12 mouse cellular contexts compared by ENCODE assay signal in the genomic region with DNA sequence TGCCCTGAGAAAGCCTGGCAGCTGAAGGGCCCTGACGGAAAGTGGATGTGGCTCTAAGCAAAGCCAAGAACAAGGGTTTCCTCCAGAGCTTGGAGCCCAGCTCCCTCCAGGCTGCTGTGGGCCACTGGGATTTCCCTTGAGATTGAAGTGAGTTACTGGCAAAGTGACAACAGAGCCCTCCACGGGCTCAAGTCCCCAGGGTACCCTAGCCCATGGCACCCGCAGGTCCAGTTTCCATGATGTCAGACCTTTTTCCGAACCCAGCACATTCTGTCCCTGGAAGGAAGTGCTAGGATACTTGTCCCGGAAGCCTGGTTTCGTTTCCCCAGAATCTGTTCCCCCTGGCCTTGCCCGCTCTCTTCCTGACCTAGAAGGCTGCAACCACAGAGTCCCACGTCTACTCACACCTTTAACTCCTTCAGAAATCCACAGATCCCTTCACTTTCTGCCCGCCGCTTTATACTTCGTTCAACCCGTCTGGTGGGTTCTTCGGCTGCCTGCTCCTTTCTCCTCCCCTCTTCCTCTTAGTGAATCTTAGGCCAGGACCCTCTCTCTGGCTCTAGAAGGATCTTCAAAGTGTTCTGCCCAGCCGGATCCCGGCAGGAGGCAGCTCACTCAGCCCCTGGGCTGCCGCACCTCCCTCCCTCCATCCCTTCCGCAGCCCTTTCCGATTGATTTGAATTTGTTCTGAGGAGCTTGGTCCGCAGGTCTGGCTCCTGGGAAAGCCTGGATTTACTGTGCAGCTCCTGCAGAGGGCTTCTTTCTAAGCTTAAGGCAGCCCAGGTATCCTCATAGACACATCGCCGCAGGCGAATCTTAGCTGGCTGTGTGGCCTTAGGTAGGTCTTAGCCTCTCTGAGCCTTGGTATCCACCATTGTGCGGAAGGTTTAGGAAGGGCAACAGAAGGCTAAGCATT. TPM values are rescaled to one million over a fixed set of nuclear protein-coding genes. Genes with fewer than 3 reads are reported as not detected.
DNase-seq lines count a peak whose midpoint lies in the region; ATAC-seq lines count a peak whose summit lies in the region.
"Had no signal": no experiment of that assay in that cellular context is flagged by ENCODE, and none has a peak within 500 bp of the region (broad histone marks: within the 10 kb centered on the region; RNA-seq: fewer than 3 reads in every experiment).

No protein-coding gene starts in this region.

- peak overlapping the region; percentile 16; the same call in 1 of the 2 replicates for H3K4me2 ChIP-seq in heart, embryonic 12.5 days
- peak overlapping the region; percentile 21 for H3K4me2 ChIP-seq in hindbrain, embryonic 12.5 days (replicated peaks)
- H3K4me2 ChIP-seq: intestine, embryonic 15.5 days had no signal

- no peaks in the 10 kb centered on the region for H3K9me3 ChIP-seq in heart, embryonic 12.5 days (replicated peaks)
- H3K9me3 ChIP-seq in hindbrain, embryonic 12.5 days (replicated peaks) = no peaks in the 10 kb centered on the region
- H3K9me3 ChIP-seq: G1E; intestine, embryonic 15.5 days had no signal

- DNase-seq in heart, postnatal 4 days = no peak
- DNase-seq in B cell, adult 2 months = peak; percentile 16 to 49
- peak; percentile 70 for DNase-seq in R1 (ENCODE audit: low read depth, low spot score)
- DNase-seq in right cerebral cortex, postnatal 10 days (ENCODE audit: low spot score in 2 of 2) = no peak
- no peak for DNase-seq in adrenal gland, postnatal 4 days (ENCODE audit: low spot score in 2 of 2)
- DNase-seq in urinary bladder, postnatal 36 days (ENCODE audit: low spot score in 2 of 2) = no peak
- DNase-seq: adrenal gland, postnatal 10 days had no signal

- no peaks in the 10 kb centered on the region for H3K36me3 ChIP-seq in heart, embryonic 12.5 days
- no peaks in the 10 kb centered on the region for H3K36me3 ChIP-seq in hindbrain, embryonic 12.5 days
- H3K36me3 ChIP-seq: G1E; intestine, embryonic 15.5 days had no signal

- H3K9ac ChIP-seq in heart, embryonic 12.5 days = no peak overlapping the region
- H3K9ac ChIP-seq in hindbrain, embryonic 12.5 days = no peak overlapping the region
- H3K9ac ChIP-seq: intestine, embryonic 15.5 days had no signal

- peaks cover 97% of the 10 kb centered on the region for H3K27me3 ChIP-seq in heart, embryonic 12.5 days (replicated peaks)
- H3K27me3 ChIP-seq in hindbrain, embryonic 12.5 days = peaks cover 98% of the 10 kb centered on the region

- 2% methylated on average over 23 of the region's 23 CpGs for WGBS in heart, embryonic 12.5 days
- WGBS in hindbrain, embryonic 12.5 days = 1% methylated on average over 23 of the region's 23 CpGs

- H3K4me1 ChIP-seq in heart, embryonic 12.5 days (replicated peaks) = peaks cover 11% of the 10 kb centered on the region
- H3K4me1 ChIP-seq in hindbrain, embryonic 12.5 days = peaks cover 10% of the 10 kb centered on the region

- ATAC-seq in heart, embryonic 12.5 days (ENCODE audit: insufficient number of reproducible peaks, low FRiP score) = no peak
- no peak for ATAC-seq in hindbrain, embryonic 12.5 days (ENCODE audit: low FRiP score)
- ATAC-seq: intestine, embryonic 15.5 days had no signal

- peak overlapping the region; percentile 20 for H3K4me3 ChIP-seq in heart, embryonic 12.5 days
- H3K4me3 ChIP-seq in hindbrain, embryonic 12.5 days = no peak overlapping the region
- H3K4me3 ChIP-seq: intestine, embryonic 15.5 days had no signal

- no peak overlapping the region for H3K27ac ChIP-seq in heart, embryonic 12.5 days (ENCODE audit: poor library complexity, severe bottlenecking)
- no peak overlapping the region for H3K27ac ChIP-seq in hindbrain, embryonic 12.5 days
- H3K27ac ChIP-seq: intestine, embryonic 15.5 days had no signal

RNA-seq across cellular contexts. Expression of gene Lbx1, which starts 7.0 kb away (rescaled TPM):
- polyA plus RNA-seq in heart, embryonic 12.5 days (2016; fragmentation: Nextera tagmentation; extraction: Ambion mirVana) = not detected in 2 replicates
- not detected for total RNA-seq in heart, postnatal 4 days (2021)
- polyA plus RNA-seq in hindbrain, embryonic 12.5 days (2016; fragmentation: Nextera tagmentation; extraction: Ambion mirVana) = 10.8 and 18.8 TPM in 2 replicates
- total RNA-seq in adrenal gland, postnatal 4 days (2021) = under 1 TPM; 0.11 to 0.22 TPM
- total RNA-seq: G1E; left cerebral cortex, postnatal 25 days had no signal
- polyA plus RNA-seq: G1E had no signal

Comparison
In these comparisons a context has a peak if more than half of its experiments do, and no peak if none do; other contexts are left out.
1. DNase-seq: peak in B cell, adult 2 months (2 of 2) and R1 (single experiment); none in heart, postnatal 4 days (single experiment), right cerebral cortex, postnatal 10 days (0 of 2), adrenal gland, postnatal 4 days (0 of 2) and urinary bladder, postnatal 36 days (0 of 2).